In the genomic region with DNA sequence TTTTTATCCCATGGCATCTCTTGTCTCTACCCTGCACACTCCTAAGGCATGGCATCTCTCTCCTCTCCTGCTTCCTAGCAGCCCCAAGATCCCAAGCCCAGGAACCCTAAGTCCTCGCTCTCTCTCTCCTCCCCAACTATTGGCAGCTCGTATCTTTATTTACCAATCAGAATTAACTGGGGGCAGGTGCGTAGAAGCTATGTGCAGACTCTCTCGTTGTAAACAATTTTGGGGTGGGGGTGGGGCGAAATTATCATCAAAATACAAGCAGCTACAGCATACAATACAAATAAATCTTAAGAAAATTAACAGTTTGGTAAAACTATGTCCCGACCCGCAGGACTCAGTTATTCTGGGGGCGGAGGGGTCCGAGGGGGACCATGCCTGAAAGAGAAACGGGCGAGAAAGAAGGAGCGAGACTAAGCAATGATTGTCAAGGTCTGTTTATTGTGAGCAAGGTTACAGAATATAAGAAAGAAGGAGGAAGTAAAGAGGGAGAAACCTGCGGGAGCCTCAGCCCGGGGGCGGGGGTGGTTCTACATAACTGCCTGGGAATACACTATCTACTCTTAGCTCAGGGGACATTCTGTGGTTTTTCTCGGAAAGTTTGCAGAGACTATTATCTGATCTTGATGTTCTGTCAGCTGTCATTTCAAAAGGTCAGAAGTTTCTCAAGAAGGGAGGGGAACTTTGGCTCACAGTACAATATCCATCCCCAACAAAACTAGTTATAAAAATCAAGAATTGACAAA, we compare ENCODE assay signal across 12 mouse cellular contexts. TPM values are rescaled to one million over a fixed set of nuclear protein-coding genes. Genes with fewer than 3 reads are reported as not detected.
A peak's percentile ranks its signal among the peaks of the same experiment; 100 is the strongest.
DNase-seq lines count a peak whose midpoint lies in the region; ATAC-seq and TF ChIP-seq lines count a peak whose summit lies in the region.
"Had no signal": no experiment of that assay in that cellular context is flagged by ENCODE, and none has a peak within 500 bp of the region (broad histone marks: within the 10 kb centered on the region; RNA-seq: fewer than 3 reads in every experiment).

No protein-coding gene starts in this region.

- H3K36me3 ChIP-seq in intestine, postnatal 0 days (ENCODE audit: control insufficient read depth, insufficient read depth): no peaks in the 10 kb centered on the region
- H3K36me3 ChIP-seq: midbrain, embryonic 12.5 days had no signal

- peak; percentile 27 to 48 for DNase-seq in lung, adult 18-20 months
- no peak for DNase-seq in lung, adult 2 months
- peak; percentile 56 for DNase-seq in thymus, postnatal 25 days
- no peak for DNase-seq in left cerebral cortex, postnatal 25 days (ENCODE audit: low spot score in 2 of 2)
- no peak for DNase-seq in adipocyte (ENCODE audit: low spot score)
- DNase-seq: cerebellum, adult 9-11 months; kidney, adult 2 months had no signal

- no peak overlapping the region for H3K4me2 ChIP-seq in intestine, postnatal 0 days (replicated peaks; ENCODE audit: low read depth)
- H3K4me2 ChIP-seq: midbrain, embryonic 12.5 days had no signal

- no peak for TF ChIP-seq CTCF in lung, adult 2 months (IDR thresholded peaks at IDR 0.05; ENCODE audit: insufficient read depth, low read length)
- no peak for TF ChIP-seq CTCF in intestine, postnatal 0 days (IDR thresholded peaks at IDR 0.05; ENCODE audit: low read depth)

- no peaks in the 10 kb centered on the region for H3K4me1 ChIP-seq in lung, adult 2 months (ENCODE audit: control insufficient read depth, insufficient read depth, low read length)
- no peaks in the 10 kb centered on the region for H3K4me1 ChIP-seq in intestine, postnatal 0 days (replicated peaks; ENCODE audit: control insufficient read depth, insufficient read depth, low read length)
- H3K4me1 ChIP-seq: midbrain, embryonic 12.5 days had no signal

- H3K27me3 ChIP-seq in intestine, postnatal 0 days (replicated peaks; ENCODE audit: control insufficient read depth, insufficient read depth, low read length): no peaks in the 10 kb centered on the region
- H3K27me3 ChIP-seq: midbrain, embryonic 12.5 days had no signal

- no peak overlapping the region for H3K4me3 ChIP-seq in lung, adult 2 months (replicated peaks; ENCODE audit: extremely low read depth, low read depth, low read length)
- H3K4me3 ChIP-seq in intestine, postnatal 0 days (ENCODE audit: low read depth, low read length): no peak overlapping the region
- H3K4me3 ChIP-seq: midbrain, embryonic 12.5 days had no signal

- no peak for TF ChIP-seq POLR2A in lung, adult 2 months (IDR thresholded peaks at IDR 0.05; ENCODE audit: borderline replicate concordance, extremely low read depth, low read depth, low read length)

- intact Hi-C loops in left cerebral cortex, postnatal 25 days (cut with DNase I): no loop called here

- 60% methylated on average over 16 of the region's 16 CpGs for WGBS in lung, adult 2 months
- 69% methylated on average over 16 of the region's 16 CpGs for WGBS in intestine, postnatal 0 days

- no peaks in the 10 kb centered on the region for H3K9me3 ChIP-seq in intestine, postnatal 0 days (ENCODE audit: control insufficient read depth)
- H3K9me3 ChIP-seq: midbrain, embryonic 12.5 days had no signal

- H3K27ac ChIP-seq in intestine, postnatal 0 days (ENCODE audit: low read depth, low read length): no peak overlapping the region
- H3K27ac ChIP-seq: midbrain, embryonic 12.5 days had no signal

- 0 out of 2 replicates have a peak, but pooled peaks have one; percentile 28 for ATAC-seq in intestine, postnatal 0 days
- ATAC-seq in megakaryocyte progenitor cell, adult 5-6 weeks (replicated peaks; ENCODE audit: poor library complexity): peak; percentile 68
- ATAC-seq in erythroid progenitor cell, adult 5-6 weeks (replicated peaks; ENCODE audit: low FRiP score, poor library complexity, severe bottlenecking): no peak

- no peak overlapping the region for H3K9ac ChIP-seq in intestine, postnatal 0 days (ENCODE audit: low read depth, low read length)
- H3K9ac ChIP-seq: midbrain, embryonic 12.5 days had no signal

RNA-seq across cellular contexts. Expression of gene Khdc1a, which starts 16.0 kb away (rescaled TPM):
- 0.06 TPM in 1 of 2 replicates, not detected in the other for polyA plus RNA-seq in lung, adult 2 months (2012; rRNA removed)
- polyA plus RNA-seq in intestine, postnatal 0 days (2015; fragmentation: Nextera tagmentation; extraction: Ambion mirVana): not detected in 2 replicates
- total RNA-seq in megakaryocyte progenitor cell, adult 5-6 weeks (2015): not detected in 2 replicates
- not detected in 2 replicates for total RNA-seq in megakaryocyte progenitor cell, adult 5-6 weeks (2017)
- total RNA-seq in left cerebral cortex, postnatal 25 days (2021): not detected
- total RNA-seq in erythroid progenitor cell, adult 5-6 weeks (2015; ENCODE audit: low replicate concordance): 2.1 TPM in 1 of 2 replicates, not detected in the other
- not detected in 2 replicates for total RNA-seq in erythroid progenitor cell, adult 5-6 weeks (2017; ENCODE audit: low replicate concordance)
- total RNA-seq: left cerebral cortex, postnatal 36 days had no signal
- polyA plus RNA-seq: midbrain, embryonic 12.5 days had no signal

RNA-seq across cellular contexts. Expression of gene Khdc1c, which starts 34.7 kb away (rescaled TPM):
- polyA plus RNA-seq in lung, adult 2 months (2012; rRNA removed): not detected in 2 replicates
- not detected in 2 replicates for polyA plus RNA-seq in intestine, postnatal 0 days (2015; fragmentation: Nextera tagmentation; extraction: Ambion mirVana)
- not detected in 2 replicates for total RNA-seq in megakaryocyte progenitor cell, adult 5-6 weeks (2015)
- not detected in 2 replicates for total RNA-seq in megakaryocyte progenitor cell, adult 5-6 weeks (2017)
- total RNA-seq in left cerebral cortex, postnatal 25 days (2021): not detected
- not detected in 2 replicates for total RNA-seq in erythroid progenitor cell, adult 5-6 weeks (2015; ENCODE audit: low replicate concordance)
- not detected in 2 replicates for total RNA-seq in erythroid progenitor cell, adult 5-6 weeks (2017; ENCODE audit: low replicate concordance)
- total RNA-seq: left cerebral cortex, postnatal 36 days had no signal
- polyA plus RNA-seq: kidney, adult 2 months; midbrain, embryonic 12.5 days had no signal

RNA-seq across cellular contexts. Expression of gene Khdc1b, which starts 50.0 kb away (rescaled TPM):
- polyA plus RNA-seq in lung, adult 2 months (2012; rRNA removed): not detected in 2 replicates
- 0.07 and 0.08 TPM in 2 replicates for polyA plus RNA-seq in intestine, postnatal 0 days (2015; fragmentation: Nextera tagmentation; extraction: Ambion mirVana)
- total RNA-seq in megakaryocyte progenitor cell, adult 5-6 weeks (2015): not detected in 2 replicates
- not detected in 2 replicates for total RNA-seq in megakaryocyte progenitor cell, adult 5-6 weeks (2017)
- not detected for total RNA-seq in left cerebral cortex, postnatal 25 days (2021)
- total RNA-seq in erythroid progenitor cell, adult 5-6 weeks (2015; ENCODE audit: low replicate concordance): not detected in 2 replicates
- not detected in 2 replicates for total RNA-seq in erythroid progenitor cell, adult 5-6 weeks (2017; ENCODE audit: low replicate concordance)
- total RNA-seq: left cerebral cortex, postnatal 36 days had no signal
- polyA plus RNA-seq: kidney, adult 2 months had no signal

Comparison
In these comparisons a context has a peak if more than half of its experiments do, and no peak if none do; other contexts are left out.
1. DNase-seq: peak in lung, adult 18-20 months (2 of 2) and thymus, postnatal 25 days (single experiment); none in lung, adult 2 months (single experiment), left cerebral cortex, postnatal 25 days (0 of 2) and adipocyte (single experiment).